Mouse (Mus musculus) adrenal gland, postnatal 14 days (tissue): ENCODE measurements around the gene Cd96. TPM values are rescaled to one million over a fixed set of nuclear protein-coding genes. Genes with fewer than 3 reads are reported as not detected.

ENCODE experiments used
- DNase-seq: peaks from one replicate; pipeline ENCODE4 v3.0.0; 2021; ENCODE audit warnings: mixed read lengths
- total RNA-seq: library from RNA; stranded (reverse); gene quantifications from 2 replicates; pipeline ENCODE4 v1.2.3, GENCODE M21; 2021

The Cd96 gene
- total RNA-seq, 1 experiment from 2014 or later: not detected

DNA sequence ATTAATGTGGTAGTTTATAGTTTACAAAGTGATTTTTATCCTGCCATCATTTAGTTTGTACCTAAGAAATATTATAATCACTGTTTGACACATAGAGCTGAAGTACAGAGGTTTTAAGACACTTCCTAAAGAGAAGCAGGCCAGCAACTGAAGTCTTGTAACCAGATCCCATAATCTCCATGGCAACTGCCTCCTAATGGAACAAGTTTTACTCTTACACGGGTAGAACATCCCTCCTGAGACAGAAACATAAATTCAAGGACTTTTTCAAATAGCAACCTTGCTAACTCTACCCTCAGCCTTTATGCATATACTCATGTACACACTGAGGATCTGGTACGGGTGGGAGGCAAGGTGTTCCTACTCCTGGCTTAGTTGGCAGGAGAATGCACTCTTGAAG is 83.8 kb downstream of the Cd96 start:
- DNase-seq: no peak

GRCm38 (mm10) chr16:46033896-46034295 is 86.2 kb downstream of the Cd96 start:
- no peak for DNase-seq

- no peak for DNase-seq
These were observed 97.0 kb downstream of the Cd96 start for GRCm38 (mm10) chr16:46022958-46023491.

DNA sequence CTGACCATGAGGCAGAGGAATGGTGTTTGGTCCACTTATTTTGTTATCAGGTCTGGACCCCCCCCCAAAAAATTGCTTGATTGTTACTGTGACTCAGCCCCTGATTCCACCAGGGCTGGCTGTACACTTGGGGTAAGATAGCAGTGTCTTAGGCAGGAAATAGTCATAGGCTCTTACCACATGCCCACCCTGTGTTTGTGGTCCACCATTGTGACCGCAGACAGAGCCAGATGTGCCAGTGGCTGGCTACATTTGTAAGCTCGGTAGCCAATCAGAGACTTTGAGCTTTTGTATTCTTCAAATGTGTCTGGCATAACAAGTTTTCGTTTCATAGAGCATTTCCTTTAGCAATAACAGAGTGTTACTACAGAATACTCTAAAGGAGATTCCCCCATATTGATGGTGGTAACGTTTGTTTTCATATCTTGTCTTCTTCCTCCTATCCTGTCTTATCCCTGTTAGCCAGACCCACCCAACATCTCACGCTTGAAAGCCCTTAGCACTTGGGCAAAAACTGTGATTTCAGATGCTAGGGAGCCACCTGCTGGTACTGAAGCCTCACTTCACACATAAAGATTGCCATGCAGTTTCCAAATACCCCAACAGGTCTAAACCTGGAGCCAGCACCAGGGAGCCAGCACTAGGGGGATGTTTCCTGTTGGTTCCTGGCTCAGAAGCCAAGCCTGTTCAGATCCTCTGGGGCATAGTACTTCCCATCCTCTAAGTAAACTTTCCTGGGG is 97.7 kb downstream of the Cd96 start:
- peak; percentile 59 for DNase-seq

DNA sequence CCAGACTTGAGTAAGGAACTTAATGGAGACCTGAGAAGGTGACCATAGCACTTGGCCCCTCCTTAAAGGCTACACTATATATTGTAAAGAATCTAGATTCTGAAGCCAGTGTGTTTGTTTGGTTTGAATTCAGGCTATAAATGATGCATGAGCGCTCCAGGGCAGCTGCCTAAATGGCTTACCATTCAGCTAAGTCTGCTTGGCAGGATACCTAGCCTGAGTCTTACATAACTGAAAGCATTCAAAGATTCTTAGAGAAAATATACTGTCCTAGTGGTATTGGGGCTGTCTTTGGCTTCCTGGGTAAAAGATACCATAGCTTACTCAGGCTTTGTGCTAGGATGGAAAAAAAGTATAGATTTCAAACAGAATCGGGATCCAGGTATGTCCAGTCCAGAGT is 98.7 kb downstream of the Cd96 start:
- DNase-seq: no peak

DNA sequence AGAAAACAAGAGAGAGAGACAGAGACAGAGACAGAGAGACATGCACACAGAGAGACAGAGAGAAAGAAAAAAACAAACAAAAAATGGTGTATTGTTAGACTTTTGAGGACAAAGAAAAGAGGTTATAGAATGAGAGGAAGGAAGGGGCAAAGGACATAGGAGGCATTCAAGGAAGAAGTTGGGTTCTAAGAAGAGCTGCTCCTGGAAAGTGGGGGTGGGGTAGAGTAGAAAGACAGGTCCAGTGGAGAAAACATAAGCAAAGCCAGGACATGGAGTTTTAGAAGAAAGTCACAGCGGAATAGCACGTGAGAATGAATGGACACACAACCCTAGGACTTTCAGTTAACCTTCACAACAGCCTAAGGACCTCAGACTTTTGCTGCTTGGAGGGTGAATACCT is 99.7 kb downstream of the Cd96 start:
- no peak for DNase-seq

- DNase-seq: no peak
These were observed 100.3 kb downstream of the Cd96 start for GRCm38 (mm10) chr16:46019799-46020198.

DNA sequence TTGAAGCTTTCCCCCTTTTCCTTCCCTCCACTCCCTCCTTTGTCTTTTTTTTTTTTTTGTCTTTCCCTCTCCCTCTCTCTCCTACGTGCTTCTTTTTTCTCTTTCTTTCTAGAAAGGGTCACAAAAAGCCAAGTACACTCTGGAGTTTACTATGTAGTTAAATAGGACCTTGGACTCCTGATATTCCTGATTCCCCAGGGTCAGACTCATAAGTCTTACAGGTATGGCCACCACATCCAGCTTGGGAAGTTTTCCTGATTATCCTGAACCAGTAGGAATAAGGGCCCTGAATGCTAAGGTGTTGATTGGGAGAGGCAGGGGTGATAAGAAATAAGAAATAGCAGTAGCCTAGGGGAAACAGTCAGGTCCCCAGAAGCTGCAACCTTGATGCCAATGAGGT is 100.7 kb downstream of the Cd96 start:
- DNase-seq: no peak

DNA sequence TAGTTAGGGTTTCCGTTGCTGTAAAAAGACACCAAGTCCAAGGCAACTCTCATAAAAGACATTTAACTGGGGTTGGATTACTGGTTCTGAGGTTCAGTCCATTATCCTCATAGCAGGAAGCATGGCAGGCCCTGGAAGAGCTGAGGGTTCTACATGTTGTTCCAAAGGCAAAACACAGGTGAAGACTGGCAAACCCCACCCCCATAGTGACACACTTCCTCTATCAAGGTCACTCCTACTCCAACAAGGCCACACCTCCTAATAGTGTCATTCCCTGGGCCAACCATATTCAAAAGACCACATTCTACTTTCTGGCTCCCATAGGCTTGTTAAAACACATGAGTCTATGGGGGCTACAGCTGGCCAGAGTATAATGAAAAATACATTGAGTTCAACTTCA is 108.4 kb downstream of the Cd96 start:
- DNase-seq: no peak

DNA sequence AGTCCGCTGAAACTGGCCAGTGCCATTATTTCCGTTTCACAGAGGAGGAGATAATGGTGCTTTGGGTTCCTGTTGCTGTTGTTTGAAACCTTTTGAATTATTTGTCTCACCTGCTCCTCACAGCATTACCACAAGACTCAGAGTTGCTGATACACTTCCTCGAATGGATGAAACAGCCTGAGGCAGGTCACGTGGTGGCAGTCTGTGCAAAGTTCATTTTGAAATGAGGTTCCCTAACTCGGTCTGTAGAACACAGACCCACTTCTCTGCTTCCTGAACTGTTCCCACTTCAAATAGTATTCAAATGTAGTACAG is 109.2 kb downstream of the Cd96 start:
- DNase-seq: peak; percentile 15

DNA sequence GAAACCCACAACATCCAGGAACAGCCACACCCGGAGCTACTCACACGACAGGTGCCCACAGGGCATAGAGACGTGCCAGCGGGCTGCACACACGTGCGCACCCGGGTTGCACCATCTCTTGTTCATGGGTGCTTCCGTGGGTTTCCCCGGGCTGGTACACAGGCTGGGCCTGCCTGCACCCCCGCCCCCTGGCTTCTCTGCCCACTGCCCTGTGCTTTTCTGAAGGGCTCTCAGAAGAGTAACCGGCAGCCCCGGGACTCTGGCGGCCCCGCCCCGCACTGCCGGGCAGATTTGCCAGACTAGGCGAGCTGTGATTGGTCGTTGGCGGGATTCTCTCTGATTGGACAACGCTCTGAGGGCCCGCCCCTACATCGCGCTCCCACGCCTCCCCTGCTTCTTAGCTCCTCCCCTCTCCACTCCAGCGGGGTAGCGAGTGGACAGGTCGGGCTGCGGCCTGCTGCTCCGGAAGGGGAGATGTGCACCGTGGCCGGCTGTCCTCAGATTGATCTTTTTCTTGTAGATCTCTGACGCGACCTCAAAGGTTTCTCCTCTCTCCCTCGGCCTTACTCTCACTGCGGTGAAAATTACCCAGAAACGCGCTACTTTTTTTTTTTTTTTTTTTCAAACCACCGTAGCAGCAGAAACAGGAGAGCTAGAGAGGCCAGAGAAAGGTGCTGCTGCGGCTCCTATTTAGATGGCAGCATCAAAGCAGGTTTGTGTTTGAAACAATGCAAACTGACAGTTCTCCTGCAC is 109.7 kb downstream of the Cd96 start, which contains the start of gene Plcxd2:
TSS of gene Plcxd2 (minus strand) at position 66 of the 753 bp plus-strand sequence.
- DNase-seq: peak; percentile 97

DNA sequence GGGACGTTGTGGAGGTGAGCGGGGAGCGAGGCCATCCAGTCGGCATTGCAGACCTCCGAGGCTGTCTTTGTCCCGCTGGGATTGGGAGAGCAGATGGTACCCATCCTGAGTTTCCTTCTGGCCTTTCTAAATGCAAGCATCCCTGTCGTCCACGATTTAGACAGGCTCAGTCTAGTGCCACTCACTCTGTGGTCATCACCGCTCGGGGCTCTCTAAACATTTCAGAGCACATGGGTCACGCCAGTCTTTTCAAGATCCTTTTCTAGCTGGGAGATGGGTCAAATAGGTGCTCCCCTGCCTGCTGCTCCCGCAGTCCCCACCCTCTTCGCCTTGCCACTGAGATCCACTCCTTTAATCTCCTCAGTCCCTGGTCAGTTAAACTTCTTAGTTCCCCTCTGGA is 110.3 kb downstream of the Cd96 start:
- DNase-seq: no peak

- DNase-seq: no peak
These were observed 111.3 kb downstream of the Cd96 start for GRCm38 (mm10) chr16:46008766-46009165.

GRCm38 (mm10) chr16:46008036-46008605 is 111.9 kb downstream of the Cd96 start:
- no peak for DNase-seq

GRCm38 (mm10) chr16:46006261-46006660 is 113.8 kb downstream of the Cd96 start:
- no peak for DNase-seq

GRCm38 (mm10) chr16:46001550-46002166 is 118.4 kb downstream of the Cd96 start:
- DNase-seq: no peak

DNA sequence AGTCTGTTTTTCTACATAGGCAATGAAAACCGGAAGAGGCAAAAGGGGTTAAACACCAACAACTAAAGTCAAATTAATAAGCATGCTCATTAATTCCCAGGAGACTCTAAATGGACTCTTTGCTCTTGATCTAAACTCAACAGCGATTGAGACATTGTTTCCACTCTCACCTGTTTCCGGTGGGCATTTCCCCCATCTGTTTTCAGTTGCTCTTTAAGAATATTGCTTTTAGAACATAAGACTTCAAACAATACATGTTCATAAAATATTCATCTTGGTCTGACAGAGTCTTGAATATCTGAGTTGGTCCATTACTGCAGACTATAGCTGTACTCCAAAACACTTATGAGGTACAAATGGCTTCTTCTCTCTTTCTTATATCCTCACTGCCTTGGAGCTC is 119.1 kb downstream of the Cd96 start:
- DNase-seq: no peak

GRCm38 (mm10) chr16:45999374-46000191 is 120.5 kb downstream of the Cd96 start:
- no peak for DNase-seq

DNA sequence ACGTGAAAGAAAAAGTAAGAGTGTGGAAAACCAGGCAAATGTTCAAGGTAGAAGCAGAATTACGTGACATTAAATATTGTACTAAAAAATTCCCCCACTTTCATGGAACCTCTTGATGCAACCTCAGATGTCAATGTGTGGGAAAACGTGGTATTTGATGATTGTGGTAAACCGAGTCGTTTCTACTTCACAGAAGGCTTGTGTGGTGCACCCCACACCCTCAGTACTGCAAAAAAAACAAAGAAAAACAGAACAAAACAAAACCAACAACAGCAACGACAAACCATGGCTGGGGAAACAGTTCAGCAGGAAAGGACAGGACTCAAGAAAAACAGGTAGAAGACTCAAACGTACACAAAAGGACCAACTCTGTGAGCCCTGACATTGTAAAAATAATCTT is 121.8 kb downstream of the Cd96 start:
- DNase-seq: no peak

GRCm38 (mm10) chr16:45990901-45991676 is 129.0 kb downstream of the Cd96 start:
- DNase-seq: no peak

- no peak for DNase-seq
These were observed 133.8 kb downstream of the Cd96 start for GRCm38 (mm10) chr16:45986236-45986635.
